Mouse (Mus musculus) megakaryocyte progenitor cell, adult 5-6 weeks (primary cell): Measurements from ENCODE around the gene Rnaseh2a. TPM values are rescaled to one million over a fixed set of nuclear protein-coding genes. Genes with fewer than 3 reads are reported as not detected.

Experiments
- ATAC-seq: replicated peaks from 2 replicates; pipeline ENCODE4 v1.8.0; 2016; ENCODE audit warnings: mild to moderate bottlenecking, moderate TSS enrichment, inconsistent platforms; ENCODE audit not compliant: poor library complexity
- total RNA-seq, 2 experiments: library from RNA; stranded (forward) in 1 of 2; stranded (reverse) in 1 of 2; fragments of 157-497, 149-512 nt in 1 of 2; fragments of 200-1000 nt in 1 of 2; gene quantifications; 2 replicates each; pipeline versions ENCODE4 v1.2.3 to v1.2.4; 2015 to 2017

The Rnaseh2a gene
- total RNA-seq, 2 experiments from 2014 or later = 162 to 178 TPM

- ATAC-seq = no peak
Observed at GRCm38 (mm10) chr8:84935489-84935888, 34.1 kb downstream of the Rnaseh2a start.

DNA sequence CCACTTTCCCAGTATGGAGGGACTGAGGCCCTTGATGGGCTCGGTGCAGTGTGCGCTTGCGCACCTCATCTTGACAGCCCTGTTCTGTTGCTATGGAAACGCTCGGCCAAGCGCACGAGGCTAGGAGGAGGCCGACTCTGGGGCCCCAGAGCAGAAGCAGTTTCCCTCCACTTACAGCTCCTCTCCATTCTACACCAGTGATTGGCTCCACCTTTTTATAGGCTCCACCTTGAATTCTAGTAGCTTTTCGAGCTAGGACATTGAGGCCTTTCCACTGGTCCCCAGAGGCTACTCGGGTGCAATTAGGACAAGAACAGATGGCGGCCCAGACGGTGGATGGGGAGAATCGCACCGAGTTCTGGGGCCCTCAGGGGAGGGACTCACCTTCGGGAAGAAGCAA lies 34.7 kb downstream of the Rnaseh2a start:
- ATAC-seq = no peak

GRCm38 (mm10) chr8:84933767-84934559 lies 35.6 kb downstream of the Rnaseh2a start:
- ATAC-seq = no peak

- ATAC-seq = no peak
Observed at GRCm38 (mm10) chr8:84930582-84930981, 39.0 kb downstream of the Rnaseh2a start.

DNA sequence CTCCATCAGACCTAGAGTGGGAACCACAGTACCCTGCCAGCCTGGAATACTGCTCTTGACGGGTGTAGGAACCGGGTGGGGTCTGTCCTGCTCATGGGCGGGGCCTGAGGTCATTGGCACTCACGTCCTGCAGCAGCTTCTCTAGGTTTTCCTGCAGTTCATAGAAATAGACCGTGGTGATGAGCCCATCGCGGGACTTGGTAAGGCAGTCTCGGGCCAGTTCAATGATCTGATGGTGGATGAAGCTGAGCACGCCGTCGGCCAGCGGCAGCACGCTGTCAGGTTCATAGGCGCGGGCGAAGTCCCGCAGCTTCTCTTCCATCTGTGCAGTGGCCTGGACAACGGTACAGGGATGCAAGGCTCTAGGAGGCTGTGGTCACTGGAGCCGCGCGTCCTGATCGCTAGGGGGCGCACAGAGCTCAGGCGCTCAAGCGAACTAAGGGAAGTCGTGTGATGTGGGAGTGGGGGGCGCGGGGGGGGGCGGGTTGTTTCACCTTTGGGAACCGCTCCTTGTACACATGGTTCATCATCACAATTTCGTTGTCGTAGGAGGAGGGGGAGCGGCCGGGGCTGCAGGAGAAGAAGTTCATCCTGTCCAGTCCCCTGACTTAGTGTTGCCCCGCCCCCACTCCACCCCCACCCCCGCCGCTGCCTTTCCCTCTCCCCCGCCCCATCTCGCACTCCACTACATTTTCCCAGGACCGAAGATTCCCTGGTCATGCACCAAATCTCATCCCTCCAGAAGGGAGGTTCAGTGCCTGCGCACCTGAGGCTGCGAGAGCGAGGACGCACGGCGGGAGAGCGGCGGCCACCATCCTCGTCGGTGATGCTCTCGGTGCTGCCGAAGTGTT lies 40.9 kb downstream of the Rnaseh2a start:
- ATAC-seq = peak; percentile 93

DNA sequence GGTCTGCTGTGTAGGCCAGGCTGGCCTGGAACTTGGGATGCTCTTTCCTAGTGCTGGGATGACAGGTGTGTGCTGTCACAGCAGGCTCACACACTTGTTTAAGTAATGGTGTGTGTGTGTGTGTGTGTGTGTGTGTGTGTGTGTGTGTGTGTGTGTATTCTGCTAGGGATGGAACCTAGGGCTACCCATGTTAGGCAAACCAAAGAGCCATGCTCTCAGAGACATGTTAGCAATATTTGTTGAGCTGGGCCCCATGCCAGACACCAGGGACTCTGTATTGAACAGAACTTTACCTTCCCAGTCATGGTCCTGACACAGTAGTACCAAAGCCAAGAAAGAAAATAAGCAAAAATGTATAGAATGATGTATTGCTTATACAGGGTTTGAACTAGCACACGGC lies 42.1 kb downstream of the Rnaseh2a start:
- ATAC-seq = no peak

DNA sequence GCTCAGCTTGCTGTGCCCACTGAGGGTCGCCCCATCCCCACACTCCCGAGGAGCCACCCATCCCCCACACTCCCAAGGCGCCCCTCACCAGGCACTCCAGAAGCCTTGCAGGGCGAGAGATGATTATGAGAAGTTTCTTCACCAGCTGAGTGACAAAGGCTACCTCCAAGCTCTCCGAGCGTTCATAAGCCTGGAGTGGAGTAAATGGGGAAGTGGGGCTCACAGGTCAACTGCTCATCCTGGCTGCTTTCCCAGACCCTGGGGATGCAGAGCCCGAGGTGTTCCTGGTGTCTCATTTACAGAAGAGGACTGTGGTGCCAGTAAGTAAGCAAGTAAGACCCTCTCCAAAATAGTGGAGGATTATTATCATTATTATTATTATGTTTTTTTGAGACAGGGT lies 44.0 kb downstream of the Rnaseh2a start:
- 0 out of 2 replicates have a peak, but pooled peaks have one; percentile 13 for ATAC-seq

GRCm38 (mm10) chr8:84921596-84921995 lies 48.0 kb downstream of the Rnaseh2a start:
- ATAC-seq = no peak

DNA sequence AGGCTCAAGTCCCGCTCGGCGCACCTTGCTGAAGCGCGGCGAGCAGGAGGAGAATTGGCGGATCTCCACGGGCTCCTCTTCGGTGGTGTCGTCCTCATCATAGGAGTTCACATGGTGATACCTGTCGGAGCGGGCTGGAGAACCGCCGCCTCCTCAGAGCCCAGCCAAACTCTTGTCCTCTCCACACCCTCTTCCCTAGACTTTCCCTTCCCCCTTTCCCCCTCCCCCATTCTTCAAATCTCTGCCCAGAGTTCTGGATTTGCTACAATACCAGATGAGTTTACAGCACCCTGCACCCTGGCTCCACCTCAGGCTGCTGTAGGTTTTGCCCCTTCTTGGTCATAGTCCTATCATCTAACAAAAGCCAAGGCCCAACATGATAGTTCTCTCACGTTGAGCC lies 50.9 kb downstream of the Rnaseh2a start:
- no peak for ATAC-seq

- ATAC-seq = no peak
Observed at GRCm38 (mm10) chr8:84917781-84918180, 51.8 kb downstream of the Rnaseh2a start.

DNA sequence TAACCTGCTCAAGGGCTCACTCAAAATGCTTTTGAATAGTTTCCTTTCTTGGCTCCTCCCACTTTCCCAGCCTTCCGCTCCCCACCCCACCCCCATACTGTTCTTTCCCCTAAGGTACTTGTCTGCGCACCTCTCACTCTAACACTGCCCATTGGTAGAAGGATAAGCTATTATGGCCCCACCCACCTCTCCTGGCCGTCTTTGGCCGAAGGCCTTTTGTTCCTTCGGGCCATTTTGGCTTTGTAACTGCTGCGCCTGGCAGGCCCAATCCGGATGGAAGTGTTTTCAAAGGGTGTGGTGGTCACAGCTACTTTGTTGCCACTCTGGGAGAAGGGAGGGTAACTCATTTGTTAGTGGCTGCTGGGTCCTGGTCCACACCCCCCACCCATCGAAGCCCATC lies 54.3 kb downstream of the Rnaseh2a start:
- no peak for ATAC-seq

DNA sequence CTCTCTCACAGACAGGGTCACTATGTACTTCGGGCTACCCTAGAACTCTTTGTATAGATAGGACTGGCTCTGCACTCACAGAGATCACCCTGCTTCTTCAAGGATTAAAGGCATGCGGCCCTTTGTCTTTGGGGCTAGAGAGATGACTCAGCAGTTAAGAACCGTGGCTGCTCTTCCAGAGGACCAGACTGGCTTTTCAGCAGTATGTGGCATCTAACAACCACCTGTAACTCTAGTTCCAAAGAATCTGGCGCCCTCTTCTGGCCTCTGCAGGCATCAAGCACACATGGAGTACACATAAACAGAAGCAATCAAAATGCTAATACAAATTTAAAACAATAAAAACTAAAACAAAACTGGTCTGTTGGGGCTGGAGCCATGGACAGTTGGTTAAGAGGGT lies 55.6 kb downstream of the Rnaseh2a start:
- ATAC-seq = peak; percentile 54

GRCm38 (mm10) chr8:84913502-84913900 lies 56.1 kb downstream of the Rnaseh2a start:
- no peak for ATAC-seq

DNA sequence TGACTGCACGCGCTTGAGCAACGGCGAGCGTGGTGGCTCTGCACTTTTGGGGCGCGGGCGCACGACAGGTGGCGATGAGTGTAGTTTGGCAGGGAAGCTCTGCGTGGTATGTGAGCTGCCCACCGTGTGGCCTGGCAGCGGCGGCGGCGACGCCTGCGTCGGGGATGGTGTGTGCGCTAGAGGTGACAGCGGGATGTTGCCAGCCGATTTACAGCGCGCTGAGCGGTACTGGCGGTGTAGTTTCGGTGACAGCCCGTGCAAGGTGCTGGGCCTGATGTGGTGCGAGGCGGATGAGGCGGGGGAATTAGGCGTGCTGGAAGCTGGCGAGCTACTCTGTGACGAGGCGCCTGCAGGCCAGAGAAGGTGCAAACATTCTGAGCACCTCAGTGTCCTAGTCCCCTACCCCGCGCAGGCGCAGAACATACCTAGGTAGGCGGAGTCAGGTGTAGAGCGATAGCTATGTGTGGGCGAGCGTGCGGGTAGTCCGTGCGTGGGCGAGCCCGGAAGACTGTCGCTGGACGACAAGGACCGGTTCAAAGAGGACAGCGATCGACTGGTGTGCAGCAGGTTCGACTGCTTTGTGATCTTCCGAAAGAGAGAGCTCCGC lies 56.6 kb downstream of the Rnaseh2a start:
- ATAC-seq = peak; percentile 47

- no peak for ATAC-seq
Observed at GRCm38 (mm10) chr8:84912391-84912790, 57.2 kb downstream of the Rnaseh2a start.

GRCm38 (mm10) chr8:84911854-84912253 lies 57.7 kb downstream of the Rnaseh2a start:
- no peak for ATAC-seq

- ATAC-seq = no peak
Observed at GRCm38 (mm10) chr8:84910551-84910950, 59.0 kb downstream of the Rnaseh2a start.

DNA sequence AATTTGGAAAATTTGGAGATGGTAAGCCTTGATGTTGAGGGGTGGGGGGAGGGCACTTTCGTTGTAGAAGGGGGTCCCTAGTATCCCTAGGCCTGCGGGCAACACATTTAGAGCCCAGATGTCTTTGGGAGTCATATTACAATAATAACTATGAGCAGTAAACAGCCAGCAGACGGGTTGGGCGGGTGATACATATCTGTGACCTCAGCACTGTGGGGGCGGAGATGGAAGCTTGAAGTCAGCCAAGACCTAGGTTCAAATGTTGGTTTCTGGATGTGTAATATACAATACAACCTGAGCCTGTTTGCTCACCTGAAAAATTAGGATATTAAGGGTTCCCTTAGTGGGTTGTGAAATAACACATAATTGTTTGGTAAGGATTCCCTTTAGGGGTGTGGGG lies 59.6 kb downstream of the Rnaseh2a start:
- ATAC-seq = peak; percentile 16

DNA sequence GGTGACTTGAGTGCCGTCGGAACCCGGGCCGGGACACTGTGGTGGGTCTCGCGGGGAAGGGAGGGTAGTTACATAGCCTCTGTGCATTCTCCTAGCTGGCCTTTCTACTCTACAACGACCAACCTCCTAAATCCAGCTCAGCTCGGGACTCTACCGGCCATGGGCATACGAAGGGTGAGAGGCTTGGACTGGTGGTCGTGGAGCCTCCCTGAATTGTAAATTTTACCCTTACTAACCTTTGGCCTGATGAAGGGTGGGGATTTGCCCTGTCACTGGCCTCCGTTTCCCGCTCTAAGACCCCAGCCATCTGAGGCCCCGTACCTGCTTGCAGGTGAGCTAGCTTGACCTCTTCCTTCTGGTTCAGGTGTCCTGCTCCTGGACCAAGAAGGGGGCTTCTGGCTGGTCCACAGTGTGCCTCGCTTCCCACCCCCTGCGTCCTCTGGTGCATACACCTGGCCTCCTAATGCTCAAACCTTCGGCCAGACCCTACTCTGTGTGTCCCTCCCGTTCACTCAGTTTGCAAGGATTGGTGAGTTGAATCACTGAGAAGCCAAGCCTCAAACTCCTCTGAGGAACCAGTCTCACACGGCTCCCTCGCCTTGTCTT lies 60.3 kb downstream of the Rnaseh2a start:
- no peak for ATAC-seq

- ATAC-seq = peak; percentile 85
Observed at GRCm38 (mm10) chr8:84908421-84909161, 61.0 kb downstream of the Rnaseh2a start, which contains the start of gene Dnase2a. Dnase2a (plus strand) TSS chr8:84908560.
